Mouse (Mus musculus): ENCODE results near the gene Fbxo39.

- no peak for TF ChIP-seq CTCF (IDR thresholded peaks at IDR 0.05; ENCODE audit: low read depth, low read length)
- TF ChIP-seq POLR2A (IDR thresholded peaks at IDR 0.05; ENCODE audit: extremely low read depth, insufficient read depth, low read length): no peak
These were observed 26.7 kb upstream of the Fbxo39 start for GRCm38 (mm10) chr11:72287543-72287942.

All from liver, adult 2 months (tissue).